Mouse (Mus musculus): ENCODE data around the gene Mcl1. TPM values are rescaled to one million over a fixed set of nuclear protein-coding genes. Genes with fewer than 3 reads are reported as not detected.

Gene Mcl1
- polyA plus RNA-seq, 1 experiment from 2014 or later: 74.3 TPM

DNA sequence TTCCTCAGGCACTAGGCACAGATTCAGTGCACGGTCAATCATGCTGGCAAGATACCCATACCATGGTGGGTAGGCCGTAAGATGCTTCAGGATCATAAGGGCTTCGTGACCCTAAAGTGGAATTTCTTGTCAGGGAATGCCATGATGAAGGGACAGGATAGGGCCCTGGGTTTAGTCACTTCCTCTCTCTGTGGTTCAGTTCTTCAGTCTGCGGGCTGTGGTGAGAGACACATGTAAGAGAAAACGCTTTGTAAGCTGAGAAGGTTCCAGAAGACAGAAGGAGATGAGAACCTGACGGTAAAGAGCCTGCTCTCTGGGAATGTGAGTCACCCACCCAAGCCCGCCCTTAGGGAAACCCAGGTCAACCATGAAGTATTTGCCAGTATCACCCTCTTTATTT lies 48.9 kb downstream of the Mcl1 start:
- no peak overlapping the region for H3K4me2 ChIP-seq (replicated peaks)
- H3K9me3 ChIP-seq: no peaks in the 10 kb centered on the region
- no peak overlapping the region for H3K4me3 ChIP-seq
- 90% methylated on average over 7 of the region's 7 CpGs for WGBS
- no peaks in the 10 kb centered on the region for H3K36me3 ChIP-seq
- no peak for ATAC-seq (ENCODE audit: low FRiP score, low read depth)
- H3K9ac ChIP-seq (replicated peaks): no peak overlapping the region
- H3K4me1 ChIP-seq: no peaks in the 10 kb centered on the region
- no peak overlapping the region for H3K27ac ChIP-seq (replicated peaks)
- no peaks in the 10 kb centered on the region for H3K27me3 ChIP-seq

GRCm38 (mm10) chr3:95709044-95709443 lies 50.5 kb downstream of the Mcl1 start:
- Histone ChIP-seq H3K36me3 (no peaks in the 10 kb centered on the region), H3K9ac (replicated peaks) (no peak overlapping the region), H3K9me3 (no peaks in the 10 kb centered on the region), H3K4me3 (no peak overlapping the region), H3K27me3 (no peaks in the 10 kb centered on the region), H3K4me2 (replicated peaks) (no peak overlapping the region), H3K27ac (replicated peaks) (no peak overlapping the region), H3K4me1 (no peaks in the 10 kb centered on the region)
- WGBS: 94% methylated on average over 4 of the region's 4 CpGs
- ATAC-seq (ENCODE audit: low FRiP score, low read depth): no peak

DNA sequence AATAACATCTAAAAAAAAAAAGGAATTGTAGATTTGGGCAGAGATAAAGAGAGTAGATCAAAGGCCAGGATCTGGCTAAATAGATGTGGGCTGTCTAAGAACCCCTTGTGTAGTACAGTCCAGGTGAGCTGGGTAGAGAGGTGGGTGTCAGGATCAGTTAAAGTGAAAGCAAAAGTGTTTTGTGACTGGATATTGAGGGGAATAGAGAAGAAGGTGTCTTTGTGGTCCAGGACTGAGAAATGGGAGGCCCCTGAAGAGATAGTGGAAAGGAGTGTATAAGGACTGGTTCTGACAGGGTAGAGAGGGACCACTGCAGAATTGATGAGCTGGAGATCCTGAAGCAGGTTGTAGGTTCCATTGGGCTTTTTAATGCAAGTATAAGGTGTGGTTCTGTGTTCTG lies 51.4 kb downstream of the Mcl1 start:
- no peak for ATAC-seq (ENCODE audit: low FRiP score, low read depth)
- Histone ChIP-seq H3K4me1 (no peaks in the 10 kb centered on the region), H3K9me3 (no peaks in the 10 kb centered on the region), H3K36me3 (no peaks in the 10 kb centered on the region), H3K27ac (replicated peaks) (no peak overlapping the region), H3K4me3 (no peak overlapping the region), H3K27me3 (no peaks in the 10 kb centered on the region), H3K9ac (replicated peaks) (no peak overlapping the region), H3K4me2 (replicated peaks) (no peak overlapping the region)

Other genes with a start within 250 kb of the Mcl1 start
- gene Arnt, start 224.4 kb upstream of the Mcl1 start, polyA plus RNA-seq (2016; fragmentation: Nextera tagmentation; extraction: Ambion mirVana): 32.9 and 33.2 TPM in 2 replicates
- 8.7 and 13.7 TPM in 2 replicates for gene Ctsk, start 159.5 kb upstream of the Mcl1 start, polyA plus RNA-seq (2016; fragmentation: Nextera tagmentation; extraction: Ambion mirVana)
- 10.0 and 10.1 TPM in 2 replicates for gene Ctss, start 132.0 kb upstream of the Mcl1 start, polyA plus RNA-seq (2016; fragmentation: Nextera tagmentation; extraction: Ambion mirVana)
- gene Hormad1, start 99.1 kb upstream of the Mcl1 start, polyA plus RNA-seq (2016; fragmentation: Nextera tagmentation; extraction: Ambion mirVana): not detected in 2 replicates
- 37.8 and 38.6 TPM in 2 replicates for gene Golph3l, start 69.9 kb upstream of the Mcl1 start, polyA plus RNA-seq (2016; fragmentation: Nextera tagmentation; extraction: Ambion mirVana)
- gene Ensa, start 33.8 kb upstream of the Mcl1 start, polyA plus RNA-seq (2016; fragmentation: Nextera tagmentation; extraction: Ambion mirVana): 100 and 106 TPM in 2 replicates
- gene Adamtsl4, start 29.1 kb downstream of the Mcl1 start, polyA plus RNA-seq (2016; fragmentation: Nextera tagmentation; extraction: Ambion mirVana): 1.3 and 1.5 TPM in 2 replicates
- gene Ecm1, start 80.8 kb downstream of the Mcl1 start, polyA plus RNA-seq (2016; fragmentation: Nextera tagmentation; extraction: Ambion mirVana): 12.8 and 14.2 TPM in 2 replicates
- 50.5 and 52.3 TPM in 2 replicates for gene Tars2, start 101.4 kb downstream of the Mcl1 start, polyA plus RNA-seq (2016; fragmentation: Nextera tagmentation; extraction: Ambion mirVana)
- 29.2 and 29.4 TPM in 2 replicates for gene Rprd2, start 160.1 kb downstream of the Mcl1 start, polyA plus RNA-seq (2016; fragmentation: Nextera tagmentation; extraction: Ambion mirVana)
- 55.8 and 61.1 TPM in 2 replicates for gene Prpf3, start 197.1 kb downstream of the Mcl1 start, polyA plus RNA-seq (2016; fragmentation: Nextera tagmentation; extraction: Ambion mirVana)
- 341 and 343 TPM in 2 replicates for gene Mrps21, start 212.7 kb downstream of the Mcl1 start, polyA plus RNA-seq (2016; fragmentation: Nextera tagmentation; extraction: Ambion mirVana)
- gene Ciart, start 223.5 kb downstream of the Mcl1 start, polyA plus RNA-seq (2016; fragmentation: Nextera tagmentation; extraction: Ambion mirVana): 3.9 and 4.7 TPM in 2 replicates
- 10.2 and 12.4 TPM in 2 replicates for gene BC028528, start 233.2 kb downstream of the Mcl1 start, polyA plus RNA-seq (2016; fragmentation: Nextera tagmentation; extraction: Ambion mirVana)
- 29.7 and 33.8 TPM in 2 replicates for gene Aph1a, start 235.2 kb downstream of the Mcl1 start, polyA plus RNA-seq (2016; fragmentation: Nextera tagmentation; extraction: Ambion mirVana)
- 19.2 and 19.5 TPM in 2 replicates for gene Car14, start 245.9 kb downstream of the Mcl1 start, polyA plus RNA-seq (2016; fragmentation: Nextera tagmentation; extraction: Ambion mirVana)